Mouse (Mus musculus) lung, adult 2 months (tissue): ENCODE measurements at regions not wholly inside any gene's neighbourhood (a gene's known extent, or its start where the extent isn't known, plus 50 kb on each side); places are given as distances from the start of the nearest gene placed in this dataset.

Source experiments
- CTCF ChIP-seq: fragments of 200-500 bp; IDR thresholded peaks from 2 replicates; pipeline ENCODE4 v1.5.1; 2011; ENCODE audit warnings: mild to moderate bottlenecking, low read length, control low read depth; ENCODE audit not compliant: insufficient read depth
- POLR2A ChIP-seq: fragments of 200-500 bp; IDR thresholded peaks from 2 replicates; pipeline ENCODE4 v1.6.1; 2011; ENCODE audit warnings: low read depth, mild to moderate bottlenecking, control low read depth, low read length, borderline replicate concordance; ENCODE audit errors: extremely low read depth

DNA sequence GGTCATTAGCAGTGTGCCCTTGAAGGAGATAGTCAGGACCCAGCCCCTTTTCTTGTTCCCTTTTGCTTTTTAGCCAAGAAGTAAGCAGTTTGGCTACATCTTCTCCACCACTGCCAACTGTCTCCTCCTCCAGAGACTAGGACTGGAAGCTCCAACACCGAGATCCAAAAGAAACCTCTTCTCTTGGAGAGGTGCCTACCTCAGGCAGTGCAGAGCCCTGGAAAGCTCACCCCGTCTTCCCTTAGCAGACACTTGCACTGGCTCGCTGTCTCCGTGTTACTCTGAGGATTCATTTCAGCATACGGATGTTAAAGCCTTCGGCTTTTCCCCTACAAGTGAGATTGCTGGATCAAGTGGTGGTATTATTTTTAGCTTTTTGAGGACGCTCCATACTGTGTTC, 331.0 kb downstream of the Rapgef2 start:
- TF ChIP-seq POLR2A = no peak
- no peak for TF ChIP-seq CTCF
